Mouse (Mus musculus) liver, adult 2 months (tissue): ENCODE data around the gene Coq5.

Experiments used
- CTCF ChIP-seq: fragments of 200-500 bp; IDR thresholded peaks from 2 replicates; pipeline ENCODE4 v1.5.1; 2011; ENCODE audit warnings: low read depth, low read length, control low read depth
- POLR2A ChIP-seq: fragments of 200-500 bp; IDR thresholded peaks from 2 replicates; pipeline ENCODE4 v1.6.1; 2011; ENCODE audit warnings: low read length, control low read depth; ENCODE audit not compliant: insufficient read depth; ENCODE audit errors: extremely low read depth

DNA sequence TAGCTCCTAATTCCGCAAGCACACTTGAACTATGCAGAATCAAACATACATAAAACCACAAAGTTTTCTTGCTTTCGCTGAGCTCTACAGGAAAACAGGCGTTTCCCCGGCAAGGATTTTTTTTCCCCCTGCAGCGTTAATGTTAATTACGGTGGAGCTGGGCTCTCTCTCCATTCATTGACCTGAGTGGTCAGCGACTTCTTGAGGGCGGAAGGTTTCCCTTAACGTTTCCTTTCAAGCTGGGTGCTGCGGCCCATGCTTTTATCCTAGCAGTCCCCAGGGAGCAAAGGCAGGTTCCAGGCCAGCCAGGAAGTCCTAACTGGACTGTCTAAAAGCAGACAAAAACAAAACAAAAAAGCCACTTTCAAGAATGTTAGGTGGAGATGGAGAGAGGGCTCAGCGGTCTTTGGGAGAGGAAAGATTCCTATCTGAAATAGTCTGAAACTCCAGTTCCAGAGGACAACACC lies 40.7 kb upstream of the Coq5 start:
- TF ChIP-seq CTCF, result no peak
- TF ChIP-seq POLR2A, result no peak
